Mouse (Mus musculus) C2C12 (cell line): ENCODE data around the gene Hspbap1.

Source experiments
- CTCF ChIP-seq: IDR thresholded peaks from one replicate; pipeline ENCODE4 v1.5.1; 2011; ENCODE audit not compliant: control insufficient read depth, insufficient read depth, insufficient read length
- FOSL1 ChIP-seq: IDR thresholded peaks from one replicate; pipeline ENCODE4 v1.8.0; 2011; ENCODE audit warnings: mild to moderate bottlenecking, low read length; ENCODE audit not compliant: poor library complexity, insufficient read depth, severe bottlenecking
- MAX ChIP-seq: IDR thresholded peaks from one replicate; pipeline ENCODE4 v1.6.1; 2011; ENCODE audit warnings: mild to moderate bottlenecking, control low read depth
- MYOD1 ChIP-seq: IDR thresholded peaks from one replicate; pipeline ENCODE4 v1.6.1; 2011; ENCODE audit warnings: low read depth; ENCODE audit not compliant: control insufficient read depth, insufficient read length
- USF1 ChIP-seq: IDR thresholded peaks from one replicate; pipeline ENCODE4 v1.6.1; 2011; ENCODE audit warnings: low read depth, mild to moderate bottlenecking, control low read depth, moderate library complexity

- TF ChIP-seq CTCF (no peak), MYOD1 (no peak), MAX (no peak), USF1 (no peak), FOSL1 (no peak)
These were observed 99.0 kb downstream of the Hspbap1 start for GRCm38 (mm10) chr16:35869126-35869525.
